ENCODE assay signal across 18 mouse cellular contexts in genomic region chr2:159250065-159250464, GRCm38 (mm10).
DNase-seq lines count a peak whose midpoint lies in the region; ATAC-seq lines count a peak whose summit lies in the region.
"Had no signal": no experiment of that assay in that cellular context is flagged by ENCODE, and none has a peak within 500 bp of the region (broad histone marks: within the 10 kb centered on the region; RNA-seq: fewer than 3 reads in every experiment).

No protein-coding gene starts in this region.

- H3K4me3 ChIP-seq in forebrain, embryonic 15.5 days: no peak overlapping the region
- H3K4me3 ChIP-seq: hindbrain, embryonic 10.5 days; kidney, embryonic 15.5 days; stomach, embryonic 15.5 days had no signal

- 39% methylated on average over 6 of the region's 6 CpGs for WGBS in forebrain, embryonic 15.5 days

- H3K9ac ChIP-seq in forebrain, embryonic 15.5 days (replicated peaks): no peak overlapping the region
- H3K9ac ChIP-seq: kidney, embryonic 15.5 days; lung, embryonic 14.5 days; stomach, embryonic 15.5 days had no signal

- no peaks in the 10 kb centered on the region for H3K9me3 ChIP-seq in forebrain, embryonic 15.5 days
- H3K9me3 ChIP-seq: hindbrain, embryonic 10.5 days; kidney, embryonic 15.5 days; stomach, embryonic 15.5 days had no signal

- H3K36me3 ChIP-seq in forebrain, embryonic 15.5 days: no peaks in the 10 kb centered on the region
- H3K36me3 ChIP-seq: hindbrain, embryonic 10.5 days; kidney, embryonic 15.5 days; stomach, embryonic 15.5 days had no signal

- no peak overlapping the region for H3K4me2 ChIP-seq in forebrain, embryonic 15.5 days (replicated peaks)
- H3K4me2 ChIP-seq: kidney, embryonic 15.5 days; liver, embryonic 11.5 days; lung, embryonic 14.5 days; stomach, embryonic 15.5 days had no signal

- ATAC-seq in forebrain, embryonic 15.5 days (replicated peaks): 0 out of 2 replicates have a peak, but pooled peaks have one; percentile 43
- no peak for ATAC-seq in megakaryocyte-erythroid progenitor cell, adult 5-6 weeks (replicated peaks; ENCODE audit: low FRiP score, low TSS enrichment, poor library complexity, severe bottlenecking)
- ATAC-seq: midbrain, embryonic 16.5 days had no signal

- peak overlapping the region; percentile 24; the same call in 1 of the 2 replicates for H3K27ac ChIP-seq in forebrain, embryonic 15.5 days (replicated peaks)
- H3K27ac ChIP-seq: hindbrain, embryonic 10.5 days; kidney, embryonic 15.5 days; stomach, embryonic 15.5 days had no signal

- H3K27me3 ChIP-seq in forebrain, embryonic 15.5 days: no peaks in the 10 kb centered on the region
- H3K27me3 ChIP-seq: kidney, embryonic 15.5 days; stomach, embryonic 15.5 days had no signal

- H3K4me1 ChIP-seq in forebrain, embryonic 15.5 days: peaks cover 3% of the 10 kb centered on the region; the same call in 1 of the 2 replicates
- H3K4me1 ChIP-seq: hindbrain, embryonic 10.5 days; stomach, embryonic 15.5 days had no signal

- peak; percentile 10 for DNase-seq in layer of hippocampus, adult 11-12 months (ENCODE audit: low spot score)
- no peak for DNase-seq in layer of hippocampus, adult 9-10 months (ENCODE audit: low spot score)
- peak; percentile 8 for DNase-seq in brain, embryonic 18.5 days (ENCODE audit: low read depth, low spot score)
- peak; percentile 4 to 17 for DNase-seq in layer of hippocampus, postnatal 36 days
- no peak for DNase-seq in cerebellum, adult 11 months
- DNase-seq in kidney, postnatal 14 days: no peak
- DNase-seq: adrenal gland, adult 8-10 months; cerebellum, adult 9-11 months; lung, embryonic 14.5 days; spleen, adult 18-20 months; thymus, postnatal 36 days had no signal

Comparison
In these comparisons a context has a peak if more than half of its experiments do, and no peak if none do; other contexts are left out.
1. DNase-seq: peak in layer of hippocampus, adult 11-12 months (single experiment), brain, embryonic 18.5 days (single experiment) and layer of hippocampus, postnatal 36 days (2 of 2); none in layer of hippocampus, adult 9-10 months (single experiment), cerebellum, adult 11 months (single experiment) and kidney, postnatal 14 days (single experiment).